Mouse (Mus musculus) ES-Bruce4 (cell line): Measurements from ENCODE around the gene Chga.

Source experiments
- CTCF ChIP-seq: IDR thresholded peaks from one replicate; pipeline ENCODE4 v1.8.1; 2011; ENCODE audit warnings: low read depth, low read length
- POLR2A ChIP-seq: IDR thresholded peaks from one replicate; pipeline ENCODE4 v1.8.1; 2011; ENCODE audit warnings: low read length; ENCODE audit not compliant: insufficient read depth

DNA sequence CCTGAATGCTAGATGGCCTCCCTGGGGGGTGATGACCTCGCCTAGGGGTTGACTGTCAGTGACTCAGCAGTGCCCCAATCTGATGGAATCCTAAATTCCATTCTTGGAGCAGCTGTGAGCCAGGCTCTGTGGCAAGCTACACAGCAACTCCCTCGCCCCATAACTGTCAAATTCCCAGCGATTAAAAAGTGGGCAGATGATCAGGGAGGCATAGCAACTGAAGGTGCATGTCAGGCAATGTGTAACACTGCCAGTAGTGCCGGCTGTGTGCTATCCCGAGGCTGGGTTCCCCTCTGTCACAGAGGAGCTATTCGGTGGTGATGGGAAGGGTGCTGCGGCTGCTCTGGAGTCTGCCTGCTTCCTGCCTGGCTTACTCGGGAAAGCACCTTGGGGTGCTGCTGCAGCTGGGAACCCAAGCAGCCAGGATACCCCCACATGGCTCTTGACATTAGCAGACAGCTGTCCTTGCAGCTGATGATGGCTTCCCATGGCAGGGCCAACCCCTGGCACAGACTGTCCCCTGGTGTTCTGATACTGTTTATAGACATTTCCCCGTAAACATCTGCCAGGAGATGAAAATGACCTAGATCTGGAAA is 31.6 kb downstream of the Chga start:
- no peak for TF ChIP-seq CTCF
- TF ChIP-seq POLR2A, result no peak
